Mouse (Mus musculus): ENCODE measurements around the gene Olfr846.

Olfr846 gene

GRCm38 (mm10) chr9:19363905-19364304, at the start of gene Olfr846:
TSS of gene Olfr846 (minus strand) at chr9:19364005.
- TF ChIP-seq GATA4 (IDR thresholded peaks at IDR 0.05; ENCODE audit: insufficient replicate concordance, low read length), result no peak

GRCm38 (mm10) chr9:19378569-19378968, 14.8 kb upstream of the Olfr846 start, which contains the start of gene Olfr847:
TSS of gene Olfr847 (minus strand) at chr9:19378669.
- no peak for TF ChIP-seq GATA4 (IDR thresholded peaks at IDR 0.05; ENCODE audit: insufficient replicate concordance, low read length)

GRCm38 (mm10) chr9:19336157-19336556, 27.6 kb downstream of the Olfr846 start, which contains the start of gene Olfr845:
TSS of gene Olfr845 (plus strand) at chr9:19336457.
- no peak for TF ChIP-seq GATA4 (IDR thresholded peaks at IDR 0.05; ENCODE audit: insufficient replicate concordance, low read length)

- no peak for TF ChIP-seq GATA4 (IDR thresholded peaks at IDR 0.05; ENCODE audit: insufficient replicate concordance, low read length)
Observed at GRCm38 (mm10) chr9:19316047-19316446, 47.8 kb downstream of the Olfr846 start, which contains the start of gene Olfr844. TSS of gene Olfr844 (plus strand) at chr9:19316347.
